Mouse (Mus musculus): ENCODE results near the gene Srp9.
"Not testable (repeated sequence)": the region's sequence is repeated elsewhere in the genome, so short reads cannot be mapped to it uniquely, and the experiment has no call there.

Srp9 gene

GRCm38 (mm10) chr1:182142725-182143124 is 18.2 kb downstream of the Srp9 start:
- no peak for DNase-seq (ENCODE audit: extremely low read depth, low read depth, low spot score)

GRCm38 (mm10) chr1:182143288-182143687 is 18.8 kb downstream of the Srp9 start:
- no peak for DNase-seq (ENCODE audit: extremely low read depth, low read depth, low spot score)

- no peak for DNase-seq (ENCODE audit: extremely low read depth, low read depth, low spot score)
These were observed 21.0 kb downstream of the Srp9 start for GRCm38 (mm10) chr1:182145546-182145945.

GRCm38 (mm10) chr1:182148864-182149514 is 24.5 kb downstream of the Srp9 start:
- no peak for DNase-seq (ENCODE audit: extremely low read depth, low read depth, low spot score)

- no peak for DNase-seq (ENCODE audit: extremely low read depth, low read depth, low spot score)
These were observed 25.4 kb downstream of the Srp9 start for GRCm38 (mm10) chr1:182149966-182150365.

GRCm38 (mm10) chr1:182157734-182158133 is 33.2 kb downstream of the Srp9 start:
- DNase-seq (ENCODE audit: extremely low read depth, low read depth, low spot score), result no peak

- DNase-seq (ENCODE audit: extremely low read depth, low read depth, low spot score), result no peak
These were observed 35.0 kb downstream of the Srp9 start for GRCm38 (mm10) chr1:182159575-182159974.

DNA sequence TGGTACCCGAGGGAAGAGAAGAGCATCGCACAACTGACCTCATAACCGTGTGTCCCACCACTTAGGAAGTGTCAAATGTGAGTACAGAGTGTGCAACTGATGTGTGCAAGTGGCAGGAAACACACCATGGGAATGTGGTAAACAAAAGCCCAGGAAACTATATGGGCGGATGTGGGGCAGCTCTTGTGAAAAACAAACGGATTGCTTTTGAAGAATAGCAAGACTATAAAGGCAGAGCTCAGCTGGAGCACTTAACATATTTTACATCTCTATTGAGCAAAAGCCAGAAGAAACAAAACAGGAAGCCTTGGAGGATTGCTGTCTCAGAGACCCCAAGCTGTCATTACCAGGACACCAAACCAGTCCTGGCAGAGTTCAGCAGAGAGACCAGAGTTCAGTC is 38.4 kb downstream of the Srp9 start:
- no peak for DNase-seq (ENCODE audit: extremely low read depth, low read depth, low spot score)

DNA sequence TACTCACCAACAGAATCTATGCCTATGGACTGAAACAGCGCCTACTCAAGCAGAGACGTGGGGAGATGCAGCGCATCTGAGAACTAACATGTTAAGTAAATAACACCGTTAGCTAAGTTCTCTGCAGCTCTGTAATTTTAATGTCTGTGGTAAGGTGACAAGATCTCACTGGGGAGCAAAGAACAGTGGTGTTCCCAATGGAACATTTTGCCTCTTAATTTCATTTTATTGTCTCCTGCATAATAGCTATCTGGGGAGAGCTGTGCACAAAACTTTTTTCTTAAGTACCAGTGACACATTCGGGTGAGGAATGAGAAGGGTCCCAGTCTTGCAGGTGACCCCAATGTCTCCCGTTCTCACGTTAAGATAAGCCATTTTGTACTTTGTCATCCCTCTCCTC is 39.8 kb downstream of the Srp9 start, which contains the start of gene Vmn1r1:
Gene Vmn1r1 (minus strand): TSS at position 101 of the 400 bp plus-strand sequence.
- DNase-seq (ENCODE audit: extremely low read depth, low read depth, low spot score), result no peak

GRCm38 (mm10) chr1:182170206-182170605 is 45.7 kb downstream of the Srp9 start:
- DNase-seq (ENCODE audit: extremely low read depth, low read depth, low spot score), result not testable (repeated sequence)

DNA sequence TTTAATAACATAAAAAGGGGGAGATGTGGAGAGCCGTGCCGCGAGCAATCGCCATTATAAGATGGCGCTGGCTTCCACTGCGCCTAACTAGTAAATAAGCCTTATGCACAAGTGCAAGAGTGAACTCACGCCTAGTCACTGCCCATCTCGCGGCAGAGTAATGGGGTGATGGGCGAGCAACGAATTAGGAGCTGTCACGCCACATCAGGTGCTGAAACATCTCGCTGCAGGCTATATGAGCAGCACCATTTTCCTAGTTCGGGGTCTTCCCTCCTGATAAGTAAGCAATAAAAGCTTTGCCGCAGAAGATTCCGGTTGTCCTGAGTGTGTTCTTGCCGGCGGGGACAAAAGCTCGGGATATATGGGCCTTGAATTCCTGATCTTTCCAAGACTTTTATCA is 52.4 kb downstream of the Srp9 start:
- DNase-seq (ENCODE audit: extremely low read depth, low read depth, low spot score), result not testable (repeated sequence)

DNA sequence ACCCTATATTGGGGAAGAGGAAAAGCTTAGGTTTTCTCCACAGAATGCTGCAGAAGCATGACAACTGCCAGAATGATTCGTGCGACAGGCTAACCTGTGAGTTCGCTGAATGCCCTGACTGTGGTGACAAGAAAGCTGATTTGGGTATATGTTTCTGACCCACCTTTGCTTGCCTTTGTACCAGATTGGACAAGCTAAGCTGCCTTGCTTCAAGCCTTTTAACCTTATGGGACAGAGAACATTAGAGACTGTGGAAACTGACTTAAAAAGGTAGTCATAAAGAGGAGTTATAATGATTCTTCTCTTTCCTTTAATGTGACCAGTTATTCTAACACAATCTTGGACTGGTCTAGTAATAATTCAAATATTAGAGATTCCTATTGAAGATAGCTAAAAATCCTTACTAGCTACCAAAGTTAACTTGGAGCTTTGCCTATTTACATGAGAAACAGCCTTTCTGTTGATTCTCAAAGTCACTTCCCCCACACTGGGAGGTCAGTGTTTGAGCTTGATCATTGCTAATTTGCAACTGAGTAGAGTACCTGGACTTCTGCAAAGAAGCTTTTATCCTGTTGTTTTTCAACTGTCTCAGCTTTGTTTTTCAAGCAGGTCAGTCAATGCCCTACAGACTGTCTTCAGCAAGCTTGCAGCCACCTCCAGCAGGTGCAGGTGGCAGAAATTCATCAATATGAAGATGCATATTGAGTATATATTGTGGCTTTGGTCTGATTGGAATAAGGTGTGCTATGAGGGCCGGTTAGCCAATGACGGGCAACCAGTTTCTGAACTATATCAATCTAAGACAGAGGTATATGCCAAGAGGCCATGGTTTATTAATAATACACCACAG is 57.1 kb downstream of the Srp9 start:
- no peak for DNase-seq (ENCODE audit: extremely low read depth, low read depth, low spot score)

All from fat pad, adult 2 months (tissue).